Mouse (Mus musculus) hindbrain, postnatal 0 days (tissue): ENCODE results near the gene Crim1. TPM values are rescaled to one million over a fixed set of nuclear protein-coding genes. Genes with fewer than 3 reads are reported as not detected.

ENCODE experiments used
- ATAC-seq: fragments of 200-750 bp; cut with Nextera tagmentation; 2 replicates; pipeline ENCODE4 v1.8.0; 2017; ENCODE audit warnings: mild to moderate bottlenecking, moderate TSS enrichment, moderate library complexity
- DNase-seq: peaks from one replicate; pipeline ENCODE4 v3.0.0-alpha.2; 2015; ENCODE audit warnings: low spot score
- H3K27ac ChIP-seq: fragments of 300-500 bp; sonication (generic); 2 replicates; pipeline ENCODE4 v1.5.1; 2014; ENCODE audit warnings: mild to moderate bottlenecking
- H3K27me3 ChIP-seq: fragments of 300-500 bp; sonication (generic); 2 replicates; pipeline ENCODE4 v1.6.1; 2014; ENCODE audit warnings: low read length, mixed read lengths; ENCODE audit not compliant: insufficient read depth
- H3K36me3 ChIP-seq: fragments of 300-500 bp; sonication (generic); 2 replicates; pipeline ENCODE4 v1.6.1; 2014; ENCODE audit warnings: low read length, mixed read lengths; ENCODE audit not compliant: insufficient read depth
- H3K4me1 ChIP-seq: fragments of 300-500 bp; sonication (generic); 2 replicates; pipeline ENCODE4 v1.6.1; 2014; ENCODE audit warnings: antibody characterized with exemption, low read length, mixed read lengths; ENCODE audit not compliant: insufficient read depth
- H3K4me2 ChIP-seq: fragments of 300-500 bp; sonication (generic); 2 replicates; pipeline ENCODE4 v1.6.1; 2014; ENCODE audit warnings: low read depth, mild to moderate bottlenecking, low read length, moderate library complexity, mixed read lengths
- H3K4me3 ChIP-seq: fragments of 300-500 bp; sonication (generic); 2 replicates; pipeline ENCODE4 v1.5.1; 2014; ENCODE audit warnings: low read length
- H3K9ac ChIP-seq: fragments of 300-500 bp; sonication (generic); replicated peaks from 2 replicates; pipeline ENCODE4 v1.6.1; 2014; ENCODE audit warnings: mild to moderate bottlenecking, low read length, moderate library complexity, mixed read lengths
- H3K9me3 ChIP-seq: fragments of 300-500 bp; sonication (generic); 2 replicates; pipeline ENCODE4 v1.6.1; 2016; ENCODE audit warnings: low read length, mixed read lengths
- CTCF ChIP-seq: IDR thresholded peaks from 2 replicates; pipeline ENCODE4 v1.5.1; 2016; ENCODE audit warnings: antibody characterized with exemption, control low read depth, low read depth
- WGBS: fragments of 180-500 bp; shearing (Covaris S2); extraction: QIAGEN DNeasy Blood & Tissue Kit; methylation state at CpG from one replicate; pipeline ENCODE4 v1.1.7; 2014; 5-methylcytosine and 5-hydroxymethylcytosine counted together
- polyA plus RNA-seq: library from polyadenylated mRNA; unstranded; fragments of >200 nt; fragmentation: Nextera tagmentation; extraction: Ambion mirVana; gene quantifications from 2 replicates; pipeline ENCODE4 v1.2.1, GENCODE M21; 2015
- total RNA-seq: library from RNA; depleted of rRNA; stranded (reverse); fragments of >200 nt; gene quantifications from 2 replicates; pipeline ENCODE4 v1.2.3, GENCODE M21; 2014

Crim1 gene
- total and polyA plus RNA-seq, 2 experiments from 2014 or later: 14.6 to 143 TPM

- H3K27me3 ChIP-seq: no peaks in the 10 kb centered on the region
- H3K4me2 ChIP-seq: no peak overlapping the region
- no peak for ATAC-seq
- no peaks in the 10 kb centered on the region for H3K36me3 ChIP-seq
- DNase-seq: no peak
- no peaks in the 10 kb centered on the region; the same call in 1 of the 2 replicates for H3K4me1 ChIP-seq
- H3K27ac ChIP-seq: no peak overlapping the region
- H3K9me3 ChIP-seq: no peaks in the 10 kb centered on the region
- TF ChIP-seq CTCF: no peak
- H3K9ac ChIP-seq: no peak overlapping the region
- 86% methylated on average over 2 of the region's 2 CpGs for WGBS
- H3K4me3 ChIP-seq: no peak overlapping the region
Measured at GRCm38 (mm10) chr17:78326381-78326780, 126.3 kb downstream of the Crim1 start.

GRCm38 (mm10) chr17:78327187-78327586 lies 127.1 kb downstream of the Crim1 start:
- Histone ChIP-seq H3K4me1 (no peaks in the 10 kb centered on the region; the same call in 1 of the 2 replicates), H3K9ac (no peak overlapping the region), H3K36me3 (no peaks in the 10 kb centered on the region), H3K27ac (no peak overlapping the region), H3K4me3 (no peak overlapping the region), H3K9me3 (no peaks in the 10 kb centered on the region), H3K4me2 (no peak overlapping the region), H3K27me3 (no peaks in the 10 kb centered on the region)
- TF ChIP-seq CTCF: no peak
- ATAC-seq (no peak), DNase-seq (no peak)
- 83% methylated on average over 4 of the region's 4 CpGs for WGBS

- ATAC-seq (no peak), DNase-seq (no peak)
- Histone ChIP-seq H3K27me3 (no peaks in the 10 kb centered on the region), H3K9ac (no peak overlapping the region), H3K27ac (no peak overlapping the region), H3K4me3 (no peak overlapping the region), H3K36me3 (no peaks in the 10 kb centered on the region), H3K4me2 (no peak overlapping the region), H3K9me3 (no peaks in the 10 kb centered on the region), H3K4me1 (no peaks in the 10 kb centered on the region; the same call in 1 of the 2 replicates)
- TF ChIP-seq CTCF: no peak
- 56% methylated on average over 3 of the region's 3 CpGs for WGBS
Measured at GRCm38 (mm10) chr17:78328287-78328686, 128.2 kb downstream of the Crim1 start.

- no peaks in the 10 kb centered on the region for H3K36me3 ChIP-seq
- no peak for DNase-seq
- no peaks in the 10 kb centered on the region for H3K27me3 ChIP-seq
- H3K27ac ChIP-seq: no peak overlapping the region
- no peaks in the 10 kb centered on the region for H3K9me3 ChIP-seq
- no peak for ATAC-seq
- no peak overlapping the region for H3K9ac ChIP-seq
- no peak overlapping the region for H3K4me3 ChIP-seq
- no peak for TF ChIP-seq CTCF
- no peak overlapping the region for H3K4me2 ChIP-seq
- H3K4me1 ChIP-seq: no peaks in the 10 kb centered on the region; the same call in 1 of the 2 replicates
- WGBS: 80% methylated on average over 8 of the region's 8 CpGs
Measured at GRCm38 (mm10) chr17:78331438-78331837, 131.4 kb downstream of the Crim1 start.

- WGBS: 95% methylated on average over 10 of the region's 10 CpGs
- Histone ChIP-seq H3K4me2 (no peak overlapping the region), H3K9ac (no peak overlapping the region), H3K36me3 (no peaks in the 10 kb centered on the region), H3K27ac (no peak overlapping the region), H3K4me3 (no peak overlapping the region), H3K4me1 (no peaks in the 10 kb centered on the region), H3K27me3 (no peaks in the 10 kb centered on the region), H3K9me3 (no peaks in the 10 kb centered on the region)
- ATAC-seq (no peak), DNase-seq (no peak)
- no peak for TF ChIP-seq CTCF
Measured at GRCm38 (mm10) chr17:78333275-78333674, 133.2 kb downstream of the Crim1 start.

GRCm38 (mm10) chr17:78335250-78335649 lies 135.2 kb downstream of the Crim1 start:
- Histone ChIP-seq H3K4me1 (no peaks in the 10 kb centered on the region), H3K27ac (no peak overlapping the region), H3K27me3 (no peaks in the 10 kb centered on the region), H3K36me3 (no peaks in the 10 kb centered on the region), H3K4me2 (no peak overlapping the region), H3K9me3 (no peaks in the 10 kb centered on the region), H3K9ac (no peak overlapping the region), H3K4me3 (no peak overlapping the region)
- DNase-seq (no peak), ATAC-seq (no peak)
- WGBS: 83% methylated on average over 8 of the region's 8 CpGs
- no peak for TF ChIP-seq CTCF

- Histone ChIP-seq H3K27ac (no peak overlapping the region), H3K4me3 (no peak overlapping the region), H3K4me2 (no peak overlapping the region), H3K36me3 (peaks cover 6% of the 10 kb centered on the region; the same call in 1 of the 2 replicates), H3K4me1 (no peaks in the 10 kb centered on the region), H3K9ac (no peak overlapping the region), H3K27me3 (no peaks in the 10 kb centered on the region), H3K9me3 (no peaks in the 10 kb centered on the region)
- WGBS: 81% methylated on average over 3 of the region's 3 CpGs
- ATAC-seq: no peak
- no peak for TF ChIP-seq CTCF
- no peak for DNase-seq
Measured at GRCm38 (mm10) chr17:78343688-78344087, 143.6 kb downstream of the Crim1 start.
